Mouse (Mus musculus): Measurements from ENCODE around the gene Tbc1d4. TPM values are rescaled to one million over a fixed set of nuclear protein-coding genes. Genes with fewer than 3 reads are reported as not detected.
A peak's percentile ranks its signal among the peaks of the same experiment; 100 is the strongest.

The Tbc1d4 gene
- polyA plus RNA-seq, 1 experiment from 2014 or later: 4.1 TPM

DNA sequence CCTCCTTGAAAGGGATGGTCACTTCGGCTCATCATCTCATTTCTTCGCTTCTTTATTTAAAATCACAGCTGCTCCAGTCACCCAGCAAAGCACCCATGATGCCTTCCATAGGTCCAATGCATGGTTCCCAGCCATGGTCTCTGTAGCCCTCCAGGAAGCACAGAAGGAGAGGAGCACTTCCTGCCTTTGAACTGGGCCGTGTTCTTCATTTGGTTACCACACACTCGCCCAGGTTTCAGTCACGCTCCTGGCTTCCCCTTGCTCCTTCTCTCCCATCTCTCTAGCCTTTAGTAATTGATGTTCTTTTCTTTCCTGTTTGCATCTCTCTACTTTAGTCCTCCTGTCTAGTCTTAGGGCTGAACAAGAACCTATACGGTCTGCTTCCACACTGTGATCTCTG lies 79.8 kb downstream of the Tbc1d4 start:
- no peak for ATAC-seq (ENCODE audit: low FRiP score)
- H3K27ac ChIP-seq (ENCODE audit: low read depth, low read length): no peak overlapping the region
- no peaks in the 10 kb centered on the region for H3K27me3 ChIP-seq (ENCODE audit: control insufficient read depth, insufficient read depth, low read length)
- no peaks in the 10 kb centered on the region for H3K9me3 ChIP-seq (ENCODE audit: control insufficient read depth, low read length)
- H3K4me1 ChIP-seq (ENCODE audit: control insufficient read depth, insufficient read depth, low read length): no peaks in the 10 kb centered on the region
- no peak overlapping the region for H3K4me2 ChIP-seq
- no peak overlapping the region for H3K4me3 ChIP-seq (ENCODE audit: low read depth, low read length)
- 92% methylated on average over 6 of the region's 6 CpGs for WGBS
- H3K36me3 ChIP-seq (ENCODE audit: control insufficient read depth, insufficient read depth, low read length): no peaks in the 10 kb centered on the region
- no peak overlapping the region for H3K9ac ChIP-seq (ENCODE audit: low read length)
- DNase-seq (ENCODE audit: low spot score, missing footprints): no peak

DNA sequence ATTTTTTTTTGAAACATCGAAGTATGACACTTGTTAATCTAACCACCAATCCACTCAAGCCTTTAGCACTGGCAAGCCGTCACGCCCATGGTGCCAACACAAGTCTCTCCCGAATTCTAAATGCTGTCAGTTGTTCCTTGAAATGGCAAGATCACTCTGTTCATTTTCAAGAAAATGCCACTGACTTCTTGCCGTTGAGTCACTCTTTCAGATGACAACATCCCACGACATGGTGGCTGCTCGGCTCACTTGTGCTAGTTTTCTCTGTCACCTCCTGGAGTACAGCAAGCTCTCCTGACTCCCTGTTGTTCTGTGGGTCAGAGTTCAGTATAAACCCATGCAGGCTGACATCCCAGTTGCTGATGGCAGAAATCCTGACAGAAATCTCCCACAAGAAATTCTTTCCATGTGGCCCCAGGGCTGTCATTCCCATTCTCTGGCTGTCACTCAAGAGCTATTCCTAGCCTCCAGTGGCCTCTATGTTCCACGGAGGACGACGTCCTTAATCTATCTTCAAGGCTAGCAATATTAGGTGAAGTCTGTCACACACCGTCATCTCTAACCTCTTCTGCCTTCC lies 81.5 kb downstream of the Tbc1d4 start:
- Histone ChIP-seq H3K9ac (ENCODE audit: low read length) (no peak overlapping the region), H3K27me3 (ENCODE audit: control insufficient read depth, insufficient read depth, low read length) (no peaks in the 10 kb centered on the region), H3K27ac (ENCODE audit: low read depth, low read length) (no peak overlapping the region), H3K36me3 (ENCODE audit: control insufficient read depth, insufficient read depth, low read length) (no peaks in the 10 kb centered on the region), H3K4me2 (no peak overlapping the region), H3K9me3 (ENCODE audit: control insufficient read depth, low read length) (no peaks in the 10 kb centered on the region), H3K4me3 (ENCODE audit: low read depth, low read length) (no peak overlapping the region), H3K4me1 (ENCODE audit: control insufficient read depth, insufficient read depth, low read length) (no peaks in the 10 kb centered on the region)
- DNase-seq (ENCODE audit: low spot score, missing footprints) (no peak), ATAC-seq (ENCODE audit: low FRiP score) (no peak)
- WGBS: 68% methylated on average over 11 of the region's 11 CpGs

DNA sequence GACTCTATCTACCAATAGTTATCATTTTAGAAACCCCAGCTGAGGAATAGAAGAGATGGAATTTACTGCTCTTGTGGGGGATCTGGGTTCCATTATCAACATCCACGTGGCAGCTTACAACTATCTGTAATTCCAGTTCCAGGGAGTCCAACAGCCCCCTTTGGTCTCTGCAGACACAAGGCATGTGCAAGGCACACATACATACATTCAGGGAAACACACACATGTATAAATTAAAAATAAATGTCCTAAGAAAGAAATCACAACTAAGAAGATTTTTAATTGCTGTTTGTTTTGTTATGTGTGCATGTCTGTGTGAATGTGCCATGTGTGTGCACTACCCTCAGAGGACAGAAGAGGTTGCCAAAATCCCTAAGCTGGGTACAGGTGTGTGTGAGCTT lies 82.5 kb downstream of the Tbc1d4 start:
- WGBS: 88% methylated on average over 1 of the region's 1 CpGs
- Histone ChIP-seq H3K9me3 (ENCODE audit: control insufficient read depth, low read length) (no peaks in the 10 kb centered on the region), H3K36me3 (ENCODE audit: control insufficient read depth, insufficient read depth, low read length) (no peaks in the 10 kb centered on the region), H3K27ac (ENCODE audit: low read depth, low read length) (no peak overlapping the region), H3K4me2 (no peak overlapping the region), H3K4me1 (ENCODE audit: control insufficient read depth, insufficient read depth, low read length) (no peaks in the 10 kb centered on the region), H3K9ac (ENCODE audit: low read length) (no peak overlapping the region), H3K4me3 (ENCODE audit: low read depth, low read length) (no peak overlapping the region), H3K27me3 (ENCODE audit: control insufficient read depth, insufficient read depth, low read length) (no peaks in the 10 kb centered on the region)
- ATAC-seq (ENCODE audit: low FRiP score) (no peak), DNase-seq (ENCODE audit: low spot score, missing footprints) (peak; percentile 54)

DNA sequence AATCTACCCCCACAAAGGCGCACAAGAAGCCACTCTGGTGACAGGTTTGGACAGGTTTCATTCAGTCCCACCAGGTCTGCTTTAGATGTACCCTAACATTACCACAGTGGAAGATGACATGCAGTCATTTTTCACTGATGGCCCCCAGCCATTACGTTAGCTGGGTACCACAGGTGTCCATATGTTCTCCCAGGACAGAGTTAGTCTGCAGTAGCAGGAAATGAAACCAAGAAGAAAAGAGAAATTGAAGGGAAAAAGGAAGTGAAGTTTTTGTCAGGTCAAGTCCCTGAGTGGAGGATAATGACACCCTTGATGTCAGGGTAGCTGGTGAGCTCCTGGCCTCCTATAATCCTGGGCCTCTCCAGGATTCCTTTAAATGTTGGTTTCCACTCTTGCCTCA lies 89.0 kb downstream of the Tbc1d4 start:
- 92% methylated on average over 2 of the region's 2 CpGs for WGBS
- Histone ChIP-seq H3K4me3 (ENCODE audit: low read depth, low read length) (no peak overlapping the region), H3K36me3 (ENCODE audit: control insufficient read depth, insufficient read depth, low read length) (no peaks in the 10 kb centered on the region), H3K9me3 (ENCODE audit: control insufficient read depth, low read length) (no peaks in the 10 kb centered on the region), H3K27me3 (ENCODE audit: control insufficient read depth, insufficient read depth, low read length) (no peaks in the 10 kb centered on the region), H3K9ac (ENCODE audit: low read length) (no peak overlapping the region), H3K4me2 (no peak overlapping the region), H3K27ac (ENCODE audit: low read depth, low read length) (no peak overlapping the region), H3K4me1 (ENCODE audit: control insufficient read depth, insufficient read depth, low read length) (peaks cover 9% of the 10 kb centered on the region)
- no peak for ATAC-seq (ENCODE audit: low FRiP score)
- DNase-seq (ENCODE audit: low spot score, missing footprints): peak; percentile 31

DNA sequence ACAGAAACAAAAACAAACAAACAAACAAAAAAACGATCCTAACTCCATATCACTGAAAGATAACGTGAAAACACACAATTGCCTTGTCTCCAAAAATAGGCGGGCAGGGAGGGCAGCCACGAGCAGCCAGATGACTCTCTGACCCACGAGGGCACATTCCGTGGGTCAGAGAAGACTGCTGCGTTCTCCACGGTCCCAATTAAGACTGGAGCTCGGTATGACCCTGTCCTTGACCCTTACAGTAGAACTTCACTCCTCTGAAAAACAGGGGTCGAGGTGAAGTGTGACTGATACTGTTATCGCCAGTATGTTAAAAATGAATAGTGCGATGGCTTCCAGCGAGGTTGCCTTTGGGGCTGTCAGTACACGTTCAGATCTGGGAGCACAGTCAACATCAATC lies 90.7 kb downstream of the Tbc1d4 start:
- DNase-seq (ENCODE audit: low spot score, missing footprints) (no peak), ATAC-seq (ENCODE audit: low FRiP score) (no peak)
- 72% methylated on average over 14 of the region's 14 CpGs for WGBS
- Histone ChIP-seq H3K4me2 (no peak overlapping the region), H3K9me3 (ENCODE audit: control insufficient read depth, low read length) (no peaks in the 10 kb centered on the region), H3K4me3 (ENCODE audit: low read depth, low read length) (no peak overlapping the region), H3K4me1 (ENCODE audit: control insufficient read depth, insufficient read depth, low read length) (peaks cover 9% of the 10 kb centered on the region), H3K27ac (ENCODE audit: low read depth, low read length) (no peak overlapping the region), H3K9ac (ENCODE audit: low read length) (no peak overlapping the region), H3K36me3 (ENCODE audit: control insufficient read depth, insufficient read depth, low read length) (no peaks in the 10 kb centered on the region), H3K27me3 (ENCODE audit: control insufficient read depth, insufficient read depth, low read length) (no peaks in the 10 kb centered on the region)

DNA sequence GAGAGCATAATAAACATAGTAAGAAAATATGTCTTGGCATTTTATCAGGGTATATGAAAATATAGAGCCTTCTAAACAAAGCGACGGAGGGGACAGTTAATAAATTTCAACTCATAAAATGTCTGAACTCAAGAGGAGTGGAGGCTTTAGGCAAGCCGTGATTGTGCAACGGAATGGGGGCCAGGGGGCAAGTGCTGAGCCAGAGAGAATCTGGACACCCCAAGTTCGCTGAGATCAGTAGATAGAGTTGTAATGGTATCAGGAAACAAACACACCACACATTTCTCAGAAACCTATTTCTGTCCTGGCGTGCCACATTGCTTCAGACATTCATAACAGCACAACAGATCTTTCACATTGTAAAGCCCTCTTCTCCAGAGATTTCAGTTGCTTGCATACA lies 91.2 kb downstream of the Tbc1d4 start:
- Histone ChIP-seq H3K9ac (ENCODE audit: low read length) (no peak overlapping the region), H3K4me3 (ENCODE audit: low read depth, low read length) (no peak overlapping the region), H3K4me2 (no peak overlapping the region), H3K27me3 (ENCODE audit: control insufficient read depth, insufficient read depth, low read length) (no peaks in the 10 kb centered on the region), H3K4me1 (ENCODE audit: control insufficient read depth, insufficient read depth, low read length) (peaks cover 9% of the 10 kb centered on the region), H3K9me3 (ENCODE audit: control insufficient read depth, low read length) (no peaks in the 10 kb centered on the region), H3K27ac (ENCODE audit: low read depth, low read length) (no peak overlapping the region), H3K36me3 (ENCODE audit: control insufficient read depth, insufficient read depth, low read length) (no peaks in the 10 kb centered on the region)
- 91% methylated on average over 6 of the region's 6 CpGs for WGBS
- DNase-seq (ENCODE audit: low spot score, missing footprints) (no peak), ATAC-seq (ENCODE audit: low FRiP score) (no peak)

DNA sequence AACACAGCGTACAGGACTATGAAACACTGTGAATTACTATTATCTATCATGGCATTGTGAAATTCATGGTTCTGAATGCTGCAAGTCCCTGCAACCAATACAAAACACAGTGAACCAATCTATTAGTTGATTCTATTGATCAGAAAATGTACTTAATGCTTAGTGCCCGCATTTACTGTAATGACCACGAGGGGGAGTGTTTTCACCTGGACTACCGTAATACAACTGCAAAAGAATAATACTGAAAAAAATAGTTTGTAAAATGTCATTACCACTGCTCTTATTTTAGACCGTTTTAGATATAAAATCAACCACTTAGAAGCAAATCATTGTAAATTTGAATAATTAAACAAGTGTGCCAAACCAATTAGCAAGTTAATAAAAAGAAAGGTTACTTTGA lies 91.7 kb downstream of the Tbc1d4 start:
- no peak for DNase-seq (ENCODE audit: low spot score, missing footprints)
- no peak overlapping the region for H3K27ac ChIP-seq (ENCODE audit: low read depth, low read length)

DNA sequence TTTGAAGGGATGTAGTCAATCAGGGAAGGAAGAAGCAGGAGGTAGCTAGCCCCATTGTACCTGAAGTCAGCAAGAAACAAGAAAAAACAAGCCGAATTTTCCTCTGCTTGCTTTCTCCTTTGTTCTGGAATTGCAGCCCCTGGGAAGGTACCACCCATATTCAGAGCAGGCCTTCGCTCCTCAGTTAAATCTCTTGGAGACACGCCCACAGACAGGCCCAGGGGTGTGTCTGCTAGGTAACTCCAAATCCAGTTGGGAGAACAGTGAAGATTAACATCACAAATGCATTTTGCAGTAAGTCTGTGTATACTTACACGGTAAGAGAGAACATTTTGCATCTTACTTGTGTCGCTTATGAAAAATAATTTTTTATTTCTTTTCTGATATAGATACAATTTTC lies 92.1 kb downstream of the Tbc1d4 start:
- H3K4me2 ChIP-seq: no peak overlapping the region
- no peak overlapping the region for H3K27ac ChIP-seq (ENCODE audit: low read depth, low read length)
- no peaks in the 10 kb centered on the region for H3K27me3 ChIP-seq (ENCODE audit: control insufficient read depth, insufficient read depth, low read length)
- H3K4me3 ChIP-seq (ENCODE audit: low read depth, low read length): no peak overlapping the region
- H3K36me3 ChIP-seq (ENCODE audit: control insufficient read depth, insufficient read depth, low read length): no peaks in the 10 kb centered on the region
- H3K9ac ChIP-seq (ENCODE audit: low read length): no peak overlapping the region
- DNase-seq (ENCODE audit: low spot score, missing footprints) (peak; percentile 76), ATAC-seq (ENCODE audit: low FRiP score) (peak; percentile 54)
- H3K9me3 ChIP-seq (ENCODE audit: control insufficient read depth, low read length): no peaks in the 10 kb centered on the region
- 17% methylated on average over 5 of the region's 5 CpGs for WGBS
- peaks cover 9% of the 10 kb centered on the region for H3K4me1 ChIP-seq (ENCODE audit: control insufficient read depth, insufficient read depth, low read length)

More for the DNA sequence above, 91.7 kb downstream of the Tbc1d4 start:
- H3K9me3 ChIP-seq (ENCODE audit: control insufficient read depth, low read length): no peaks in the 10 kb centered on the region
- no peak overlapping the region for H3K4me3 ChIP-seq (ENCODE audit: low read depth, low read length)
- H3K4me1 ChIP-seq (ENCODE audit: control insufficient read depth, insufficient read depth, low read length): peaks cover 9% of the 10 kb centered on the region
- H3K27me3 ChIP-seq (ENCODE audit: control insufficient read depth, insufficient read depth, low read length): no peaks in the 10 kb centered on the region
- peak; percentile 1; the same call in 1 of the 2 replicates for ATAC-seq (ENCODE audit: low FRiP score)
- H3K9ac ChIP-seq (ENCODE audit: low read length): no peak overlapping the region
- no peak overlapping the region for H3K4me2 ChIP-seq
- 28% methylated on average over 5 of the region's 5 CpGs for WGBS
- no peaks in the 10 kb centered on the region for H3K36me3 ChIP-seq (ENCODE audit: control insufficient read depth, insufficient read depth, low read length)

DNA sequence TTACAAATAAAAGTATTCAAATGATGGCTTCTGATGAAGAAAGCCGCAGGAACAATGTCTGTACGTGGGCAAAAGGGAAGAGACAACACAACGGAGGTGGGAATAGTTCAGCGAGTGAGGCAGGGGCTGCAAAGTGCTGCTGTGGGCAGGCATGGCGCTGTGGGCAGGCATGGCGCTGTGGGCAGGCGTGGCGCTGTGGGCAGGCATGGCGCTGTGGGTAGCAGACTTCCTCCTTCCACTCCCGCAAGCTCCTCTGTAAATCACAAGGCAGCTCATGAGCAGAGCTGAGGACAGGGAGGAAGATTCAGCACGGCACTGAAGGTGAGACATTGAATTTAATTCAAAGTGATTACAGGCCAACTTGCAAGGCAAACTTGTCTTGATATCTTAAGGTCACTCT lies 93.0 kb downstream of the Tbc1d4 start:
- Histone ChIP-seq H3K9ac (ENCODE audit: low read length) (no peak overlapping the region), H3K4me2 (no peak overlapping the region), H3K27me3 (ENCODE audit: control insufficient read depth, insufficient read depth, low read length) (no peaks in the 10 kb centered on the region), H3K27ac (ENCODE audit: low read depth, low read length) (no peak overlapping the region), H3K36me3 (ENCODE audit: control insufficient read depth, insufficient read depth, low read length) (no peaks in the 10 kb centered on the region), H3K9me3 (ENCODE audit: control insufficient read depth, low read length) (no peaks in the 10 kb centered on the region), H3K4me1 (ENCODE audit: control insufficient read depth, insufficient read depth, low read length) (peaks cover 9% of the 10 kb centered on the region), H3K4me3 (ENCODE audit: low read depth, low read length) (no peak overlapping the region)
- 90% methylated on average over 11 of the region's 11 CpGs for WGBS
- ATAC-seq (ENCODE audit: low FRiP score) (no peak), DNase-seq (ENCODE audit: low spot score, missing footprints) (no peak)

Measured in midbrain, embryonic 11.5 days (tissue).